Mouse (Mus musculus): ENCODE results near the gene Zfp972.
"Not testable (repeated sequence)": the region's sequence is repeated elsewhere in the genome, so short reads cannot be mapped to it uniquely, and the experiment has no call there.

- TF ChIP-seq CTCF, EP300 (IDR thresholded peaks at IDR 0.05): not testable (repeated sequence)
Observed at GRCm38 (mm10) chr2:177903276-177903675, 22.1 kb downstream of the Zfp972 start.

Measured in lung, postnatal 0 days (tissue).